Mouse (Mus musculus) Patski (cell line): Measurements from ENCODE around the gene Il27. TPM values are rescaled to one million over a fixed set of nuclear protein-coding genes. Genes with fewer than 3 reads are reported as not detected.

Experiments
- ATAC-seq: fragments of 100-300 bp; one replicate; pipeline ENCODE4 v1.8.0; 2021
- CTCF ChIA-PET: fragments of 350-600 bp; sonication (Branson Sonifier 250); formaldehyde crosslinking; loops from one replicate; lab custom pipeline; 2022; ENCODE audit warnings: inconsistent platforms; lab: Charles Lee
- POLR2A ChIA-PET: fragments of 350-600 bp; sonication (Branson Sonifier 250); formaldehyde crosslinking; loops from one replicate; lab custom pipeline; 2022; ENCODE audit warnings: antibody characterized with exemption, inconsistent platforms; lab: Charles Lee
- DNase-seq: peaks from one replicate; pipeline ENCODE4 v3.0.0-alpha.2; 2011; ENCODE audit warnings: low read depth, low spot score
- H3K27me3 ChIP-seq: fragments of 371-371 bp; one replicate; pipeline ENCODE4 v1.5.1; 2021
- CTCF ChIP-seq: fragments of 100-300 bp; IDR thresholded peaks from one replicate; pipeline ENCODE4 v1.5.1; 2021
- in situ Hi-C: fragments of 300-500 bp; cut with MboI; formaldehyde crosslinking; loops from 3 replicates; pipeline ENCODE4 v1.11.1; 2018; ENCODE audit warnings: low pct_unique_long_range_greater_than_20kb, mixed read lengths
- polyA plus RNA-seq: library from polyadenylated mRNA; unstranded; gene quantifications from one replicate; pipeline ENCODE4 v1.2.3, GENCODE M21; 2021

Il27 gene
- polyA plus RNA-seq, 1 experiment from 2014 or later = 0.68 TPM

DNA sequence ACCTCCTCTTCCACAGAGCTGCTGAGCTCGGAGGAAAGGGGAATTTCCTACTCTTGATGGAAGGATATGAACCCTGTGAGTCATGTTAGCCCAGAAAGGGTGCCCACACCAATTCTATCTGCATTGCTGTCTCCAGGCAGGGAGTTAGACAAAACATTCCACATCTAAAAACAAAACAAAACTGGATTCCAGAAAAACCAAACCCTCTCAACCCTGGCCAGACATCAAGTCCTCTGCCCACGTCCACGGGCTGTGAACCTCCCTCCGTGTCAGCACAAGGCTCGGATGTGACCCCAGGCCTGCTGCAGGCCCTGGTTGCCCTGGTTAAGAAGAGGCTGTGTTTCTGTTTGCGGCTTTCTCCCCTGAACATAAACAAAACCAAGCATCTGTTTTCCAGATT, 33.4 kb upstream of the Il27 start:
- DNase-seq (no peak), ATAC-seq (peak; percentile 58)
- H3K27me3 ChIP-seq = no peaks in the 10 kb centered on the region
- POLR2A ChIA-PET = no interaction called here
- CTCF ChIA-PET = interaction anchor here (0.9 kb wide), 1 partner anchor 50 kb away, joined by 3 read pairs; no protein-coding TSS in a partner anchor
- in situ Hi-C loops = no loop called here
- no peak for TF ChIP-seq CTCF

GRCm38 (mm10) chr7:126625807-126626600, 31.3 kb upstream of the Il27 start:
- no peaks in the 10 kb centered on the region for H3K27me3 ChIP-seq
- TF ChIP-seq CTCF = no peak
- ChIA-PET CTCF (interaction anchor here (1.2 kb wide), 1 partner anchor 45 kb away, joined by 3 read pairs; no protein-coding TSS in a partner anchor), POLR2A (interaction anchor here (1.4 kb wide), 1 partner anchor 43 kb away, joined by 3 read pairs; no protein-coding TSS in a partner anchor)
- in situ Hi-C loops = no loop called here
- no peak for DNase-seq
- no peak for ATAC-seq

GRCm38 (mm10) chr7:126625369-126625768, 30.6 kb upstream of the Il27 start:
- no peaks in the 10 kb centered on the region for H3K27me3 ChIP-seq
- CTCF ChIA-PET = interaction anchor here (1.2 to 1.3 kb wide), 2 partner anchors 13 to 45 kb away, joined by 3 to 4 read pairs; no protein-coding TSS in a partner anchor
- DNase-seq = no peak
- POLR2A ChIA-PET = interaction anchor here (1.4 kb wide), 1 partner anchor 43 kb away, joined by 3 read pairs; no protein-coding TSS in a partner anchor
- ATAC-seq = peak; percentile 61
- no peak for TF ChIP-seq CTCF
- in situ Hi-C loops = no loop called here

DNA sequence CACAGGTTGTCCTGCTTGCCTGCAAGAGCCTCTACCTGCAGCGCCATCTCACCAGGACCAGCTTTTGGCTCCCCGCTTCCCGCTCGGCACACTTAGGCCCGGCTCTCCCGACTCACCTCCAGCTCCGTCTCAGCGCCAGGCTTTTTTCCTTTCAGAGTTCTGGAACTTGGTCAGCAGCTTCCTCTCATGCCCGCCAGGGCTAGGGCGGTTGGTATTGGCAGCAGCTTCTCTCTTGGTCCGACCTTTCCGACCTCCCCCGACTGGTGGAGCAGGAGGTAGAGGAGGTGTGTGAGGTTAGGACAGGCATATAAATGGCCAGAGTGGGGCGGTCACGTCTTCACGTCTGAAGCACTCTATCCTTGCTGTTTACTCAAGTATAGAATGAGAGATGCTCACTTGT, 30.0 kb upstream of the Il27 start:
- POLR2A ChIA-PET = interaction anchor here (1.0 to 1.4 kb wide), 3 partner anchors 25 to 42 kb away, joined by 3 read pairs; partner anchors contain the start of gene Il27
- CTCF ChIA-PET = interaction anchor here (1.2 to 1.5 kb wide), 3 partner anchors 13 to 46 kb away, joined by 3 to 4 read pairs (median 4); no protein-coding TSS in a partner anchor
- in situ Hi-C loops = no loop called here

DNA sequence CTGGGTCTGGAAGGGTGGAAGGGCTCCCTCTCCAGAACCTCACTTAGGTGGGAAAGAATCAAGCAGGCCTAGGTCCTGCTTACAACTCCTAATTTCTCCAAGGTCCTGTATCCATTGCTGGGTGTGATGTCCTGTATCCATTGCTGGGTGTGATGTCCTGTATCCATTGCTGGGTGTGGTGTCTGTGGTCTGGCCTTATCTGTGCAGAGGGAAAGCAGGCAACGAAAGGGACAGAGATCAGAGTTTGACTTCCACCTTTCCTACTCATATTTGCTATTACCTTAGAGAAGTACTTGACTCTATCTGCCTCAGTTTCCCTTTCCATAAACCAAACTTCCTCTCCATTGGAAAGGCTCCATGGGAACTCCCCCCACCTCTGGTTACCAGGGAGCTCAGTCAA, 28.6 kb upstream of the Il27 start:
- ATAC-seq (no peak), DNase-seq (no peak)
- in situ Hi-C loops = no loop called here
- POLR2A ChIA-PET = no interaction called here
- TF ChIP-seq CTCF = no peak
- CTCF ChIA-PET = interaction anchor here (1.5 kb wide), 1 partner anchor 45 kb away, joined by 4 read pairs; no protein-coding TSS in a partner anchor
- no peaks in the 10 kb centered on the region for H3K27me3 ChIP-seq

More for the DNA sequence above, 30.0 kb upstream of the Il27 start:
- DNase-seq = no peak
- no peak for TF ChIP-seq CTCF
- no peaks in the 10 kb centered on the region for H3K27me3 ChIP-seq
- no peak for ATAC-seq

DNA sequence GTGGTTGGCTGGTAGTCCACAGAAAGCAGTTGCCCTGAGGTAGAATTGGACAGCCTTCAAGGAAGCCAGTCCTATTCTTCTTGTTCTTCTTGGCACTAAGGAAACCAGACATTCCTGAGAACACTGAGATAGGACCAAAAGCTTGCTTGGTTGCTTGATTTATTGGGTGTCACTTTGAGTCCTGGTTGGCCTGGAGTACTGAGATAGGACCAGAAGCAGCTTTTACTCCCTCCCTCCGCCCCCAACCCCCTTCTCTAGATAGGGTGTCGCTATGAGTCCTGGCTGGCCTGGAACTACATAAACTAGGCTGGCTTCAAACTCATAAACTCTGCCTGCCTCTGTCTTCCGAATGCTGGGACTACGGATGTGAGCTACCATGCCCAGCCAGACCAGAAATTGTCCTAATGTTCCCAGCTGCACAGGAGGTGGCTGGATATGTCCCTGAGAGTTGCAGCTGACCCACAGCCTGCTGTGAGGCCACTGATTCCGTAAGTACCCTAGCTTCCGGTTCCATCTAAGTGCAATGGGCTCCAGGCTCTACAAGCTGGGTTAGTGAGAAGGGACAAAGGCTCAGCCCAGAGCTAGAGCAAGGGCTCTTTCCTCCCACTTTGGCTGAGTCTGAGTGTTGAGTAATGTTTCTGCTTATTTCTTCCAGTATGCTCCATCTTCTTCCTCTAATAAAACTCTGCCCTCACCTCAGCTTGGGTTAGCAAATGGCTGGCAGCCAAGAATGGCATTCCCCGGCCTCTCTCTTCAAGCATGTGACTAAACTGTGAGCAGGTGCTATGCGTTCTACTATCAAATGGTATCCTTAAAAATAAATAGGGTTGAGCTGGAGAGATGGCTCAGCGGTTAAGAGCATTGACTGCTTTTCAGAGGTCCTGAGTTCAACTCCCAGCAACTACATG, 27.0 kb upstream of the Il27 start:
- in situ Hi-C loops = no loop called here
- ChIA-PET POLR2A (interaction anchor here (0.7 to 1.0 kb wide), 2 partner anchors 11 to 259 kb away, joined by 3 to 6 read pairs; no protein-coding TSS in a partner anchor), CTCF (interaction anchor here (0.9 to 1.9 kb wide), 4 partner anchors 10 to 43 kb away, joined by 3 to 6 read pairs (median 5); no protein-coding TSS in a partner anchor)
- ATAC-seq = peak; percentile 19
- DNase-seq = no peak
- no peak for TF ChIP-seq CTCF
- H3K27me3 ChIP-seq = no peaks in the 10 kb centered on the region

DNA sequence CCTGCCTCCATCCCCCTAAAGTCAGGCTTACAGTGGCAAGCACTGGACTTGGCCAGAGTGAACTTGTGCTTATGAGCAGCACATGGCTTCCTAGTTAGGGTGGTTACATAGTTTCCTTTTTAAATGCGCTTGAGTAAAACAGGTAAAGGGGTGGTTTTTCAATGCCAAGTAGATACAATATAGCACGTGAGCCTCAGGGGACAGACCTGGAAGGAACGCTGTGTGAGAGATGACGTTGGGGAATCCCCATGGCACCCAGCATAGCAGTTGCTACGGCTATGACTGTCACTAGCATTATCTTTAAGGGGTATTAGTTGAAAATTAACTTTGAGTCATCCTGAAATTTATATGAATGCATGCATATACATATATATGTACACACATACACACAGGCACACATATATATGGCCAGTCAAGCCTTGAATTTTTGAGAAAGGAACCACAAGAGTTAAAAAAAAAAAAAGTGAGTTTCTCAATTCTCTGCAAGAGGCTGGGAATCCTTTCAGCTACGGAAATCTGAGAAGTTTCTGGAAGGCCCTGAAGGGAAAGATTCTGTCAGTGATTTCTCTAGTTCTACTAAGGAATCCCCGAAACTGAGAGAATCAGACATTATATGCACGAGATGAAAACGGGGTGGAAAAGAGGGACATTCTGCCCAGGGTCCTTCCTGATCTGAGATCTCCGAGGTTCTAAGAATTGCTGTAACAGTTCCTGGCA, 25.0 kb upstream of the Il27 start:
- DNase-seq (no peak), ATAC-seq (no peak)
- ChIA-PET CTCF (no interaction called here), POLR2A (no interaction called here)
- in situ Hi-C loops = no loop called here
- no peaks in the 10 kb centered on the region for H3K27me3 ChIP-seq
- TF ChIP-seq CTCF = no peak

DNA sequence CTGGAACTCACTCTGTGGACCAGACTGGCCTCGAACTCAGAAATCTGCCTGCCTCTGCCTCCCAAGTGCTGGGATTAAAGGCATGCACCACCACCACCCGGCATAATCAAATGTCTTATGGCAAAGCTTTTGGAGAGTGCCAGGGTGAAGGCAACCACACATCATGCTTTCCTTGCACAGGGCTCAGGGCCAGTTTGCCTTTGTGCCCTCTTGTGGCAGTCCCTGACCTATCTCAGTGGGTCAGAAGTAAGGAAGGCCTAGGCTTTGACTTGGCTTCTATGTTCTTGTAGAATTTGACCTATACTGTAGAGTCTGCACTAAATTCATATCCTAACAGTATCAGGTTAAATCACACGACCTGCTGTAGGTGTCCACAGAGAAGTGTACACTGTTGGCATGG, 22.0 kb upstream of the Il27 start:
- DNase-seq (no peak), ATAC-seq (no peak)
- peak; percentile 29 for TF ChIP-seq CTCF
- H3K27me3 ChIP-seq = no peaks in the 10 kb centered on the region
- in situ Hi-C loops = no loop called here
- POLR2A ChIA-PET = interaction anchor here (1.4 kb wide), 1 partner anchor 10 kb away, joined by 5 read pairs; no protein-coding TSS in a partner anchor
- CTCF ChIA-PET = interaction anchor here (1.0 kb wide), 1 partner anchor 10 kb away, joined by 3 read pairs; no protein-coding TSS in a partner anchor

DNA sequence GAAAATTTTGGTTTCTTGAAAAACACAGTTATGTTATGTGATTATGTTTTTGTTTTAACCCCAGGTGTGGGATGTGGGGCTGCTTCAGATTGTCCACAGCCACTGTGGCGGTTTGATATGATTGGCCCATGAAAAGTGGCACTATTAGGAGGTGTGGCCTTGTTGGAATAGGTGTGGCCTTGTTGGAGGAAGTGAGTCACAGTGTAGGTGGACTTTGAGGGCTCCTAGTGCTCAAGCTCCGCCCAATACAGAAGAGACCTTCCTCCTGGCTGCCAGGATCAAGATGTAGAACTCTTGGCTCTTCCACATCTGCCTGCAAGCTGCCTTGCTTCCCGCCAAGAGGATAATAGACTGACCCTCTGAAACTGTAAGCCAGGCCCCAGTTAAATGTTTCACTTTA, 18.0 kb upstream of the Il27 start:
- in situ Hi-C loops = no loop called here
- ChIA-PET POLR2A (interaction anchor here (0.6 kb wide), 1 partner anchor 1199 kb away, joined by 4 read pairs; no protein-coding TSS in a partner anchor), CTCF (no interaction called here)
- DNase-seq (no peak), ATAC-seq (no peak)
- no peak for TF ChIP-seq CTCF
- H3K27me3 ChIP-seq = no peaks in the 10 kb centered on the region
